Mouse (Mus musculus) midbrain, postnatal 0 days (tissue): ENCODE measurements around the gene Col4a2. TPM values are rescaled to one million over a fixed set of nuclear protein-coding genes. Genes with fewer than 3 reads are reported as not detected.

ENCODE experiments used
- ATAC-seq: fragments of 200-750 bp; cut with Nextera tagmentation; 2 replicates; pipeline ENCODE4 v1.8.0; 2017; ENCODE audit warnings: moderate number of reproducible peaks, mild to moderate bottlenecking, moderate TSS enrichment, moderate library complexity; ENCODE audit not compliant: low FRiP score
- DNase-seq: peaks from one replicate; pipeline ENCODE4 v3.0.0-alpha.2; 2015; ENCODE audit warnings: low spot score
- H3K27ac ChIP-seq: fragments of 300-500 bp; sonication (generic); 2 replicates; pipeline ENCODE4 v1.5.1; 2014; ENCODE audit warnings: low read depth, mild to moderate bottlenecking, low read length, mixed read lengths
- H3K27me3 ChIP-seq: fragments of 300-500 bp; sonication (generic); 2 replicates; pipeline ENCODE4 v1.6.1; 2014; ENCODE audit warnings: low read length, control low read depth, mixed read lengths; ENCODE audit not compliant: insufficient read depth
- H3K36me3 ChIP-seq: fragments of 300-500 bp; sonication (generic); 2 replicates; pipeline ENCODE4 v1.6.1; 2014; ENCODE audit warnings: low read length, control low read depth, mixed read lengths; ENCODE audit not compliant: insufficient read depth
- H3K4me1 ChIP-seq: fragments of 300-500 bp; sonication (generic); 2 replicates; pipeline ENCODE4 v1.6.1; 2014; ENCODE audit warnings: mild to moderate bottlenecking, control low read depth, antibody characterized with exemption, low read length, mixed read lengths; ENCODE audit not compliant: insufficient read depth
- H3K4me2 ChIP-seq: fragments of 300-500 bp; sonication (generic); 2 replicates; pipeline ENCODE4 v1.6.1; 2014; ENCODE audit warnings: low read depth, mild to moderate bottlenecking, low read length, mixed read lengths; ENCODE audit not compliant: poor library complexity, severe bottlenecking
- H3K4me3 ChIP-seq: fragments of 300-500 bp; sonication (generic); 2 replicates; pipeline ENCODE4 v1.5.1; 2014; ENCODE audit warnings: low read depth, mild to moderate bottlenecking, low read length, moderate library complexity
- H3K9ac ChIP-seq: fragments of 300-500 bp; sonication (generic); replicated peaks from 2 replicates; pipeline ENCODE4 v1.6.1; 2014; ENCODE audit warnings: mild to moderate bottlenecking, low read length, moderate library complexity, mixed read lengths; ENCODE audit not compliant: poor library complexity, severe bottlenecking
- H3K9me3 ChIP-seq: fragments of 300-500 bp; sonication (generic); 2 replicates; pipeline ENCODE4 v1.6.1; 2016; ENCODE audit warnings: low read length, control low read depth
- CTCF ChIP-seq: IDR thresholded peaks from 2 replicates; pipeline ENCODE4 v1.5.1; 2016; ENCODE audit warnings: antibody characterized with exemption, mild to moderate bottlenecking
- WGBS: fragments of 180-500 bp; shearing (Covaris S2); extraction: QIAGEN DNeasy Blood & Tissue Kit; methylation state at CpG from one replicate; pipeline ENCODE4 v1.1.7; 2014; 5-methylcytosine and 5-hydroxymethylcytosine counted together
- polyA plus RNA-seq: library from polyadenylated mRNA; unstranded; fragments of >200 nt; fragmentation: Nextera tagmentation; extraction: Ambion mirVana; gene quantifications from 2 replicates; pipeline ENCODE4 v1.2.1, GENCODE M21; 2015
- total RNA-seq: library from RNA; depleted of rRNA; stranded (reverse); fragments of >200 nt; gene quantifications from 2 replicates; pipeline ENCODE4 v1.2.3, GENCODE M21; 2014

The Col4a2 gene
- total and polyA plus RNA-seq, 2 experiments from 2014 or later, result 31.3 to 92.5 TPM

DNA sequence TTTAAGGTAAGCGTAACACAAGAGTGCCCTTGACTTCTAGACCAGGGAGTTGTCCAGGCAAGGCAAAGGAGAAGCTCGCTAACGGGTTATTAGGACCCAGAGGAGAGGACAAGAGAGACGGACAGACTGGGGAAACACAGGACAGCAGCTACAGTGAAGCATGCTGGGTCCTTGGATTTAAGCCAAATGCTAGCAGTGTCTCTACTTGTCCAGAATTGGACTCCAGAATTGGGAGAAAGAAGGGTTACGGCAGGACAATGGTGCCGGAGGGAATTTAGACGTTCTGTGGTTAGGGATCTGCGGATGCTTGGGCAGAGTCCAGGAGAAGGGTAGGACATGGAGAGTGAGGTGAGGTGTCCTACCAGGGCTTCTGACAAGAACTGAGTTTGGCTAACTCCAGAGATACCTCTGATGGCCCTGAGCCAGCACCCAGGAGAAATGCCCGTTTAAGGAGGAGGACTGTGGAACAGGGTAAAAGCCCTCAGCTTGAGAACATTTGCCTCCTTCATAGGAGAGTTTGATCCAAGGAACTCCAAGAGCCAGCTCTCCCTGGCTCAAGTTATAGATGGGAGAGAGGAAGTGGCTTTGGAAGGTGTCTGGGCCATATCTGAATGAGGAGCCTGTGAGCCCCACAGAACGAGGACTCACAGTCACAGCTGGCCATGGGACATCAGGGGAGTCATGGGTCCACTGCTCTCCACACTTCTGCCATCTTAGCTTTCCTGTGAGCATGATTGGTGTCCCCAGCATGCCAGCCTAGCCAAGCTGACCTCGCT is 76.9 kb downstream of the Col4a2 start:
- no peaks in the 10 kb centered on the region for H3K36me3 ChIP-seq
- DNase-seq (no peak), ATAC-seq (no peak)
- no peak overlapping the region for H3K27ac ChIP-seq
- TF ChIP-seq CTCF, result no peak
- no peak overlapping the region for H3K4me3 ChIP-seq
- H3K4me1 ChIP-seq, result no peaks in the 10 kb centered on the region; the same call in 1 of the 2 replicates
- no peak overlapping the region for H3K9ac ChIP-seq
- no peak overlapping the region for H3K4me2 ChIP-seq
- H3K27me3 ChIP-seq, result no peaks in the 10 kb centered on the region
- H3K9me3 ChIP-seq, result no peaks in the 10 kb centered on the region
- WGBS, result 82% methylated on average over 11 of the region's 11 CpGs

DNA sequence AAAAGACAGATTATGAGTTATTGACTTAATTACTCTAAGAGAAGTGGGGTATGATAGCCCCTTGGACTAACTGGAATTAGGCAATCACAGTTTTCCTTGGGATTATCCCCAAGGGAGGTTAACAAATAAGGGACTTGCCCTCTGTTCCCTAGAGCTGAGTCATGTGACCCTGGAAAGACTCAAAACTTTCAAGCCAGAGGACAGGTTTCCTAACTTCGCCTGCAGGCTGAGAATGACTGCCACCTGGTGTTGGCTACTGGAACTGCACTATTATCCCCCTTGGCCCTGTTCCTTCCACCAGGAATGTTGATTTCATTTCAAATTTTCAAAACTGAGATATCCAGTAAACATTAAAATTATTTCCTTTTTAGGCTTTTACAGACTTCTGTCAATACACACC is 80.1 kb downstream of the Col4a2 start:
- no peaks in the 10 kb centered on the region for H3K27me3 ChIP-seq
- TF ChIP-seq CTCF, result peak; percentile 95
- no peaks in the 10 kb centered on the region for H3K9me3 ChIP-seq
- ATAC-seq, result no peak
- no peak overlapping the region for H3K9ac ChIP-seq
- no peaks in the 10 kb centered on the region for H3K36me3 ChIP-seq
- no peaks in the 10 kb centered on the region for H3K4me1 ChIP-seq
- no peak overlapping the region for H3K4me3 ChIP-seq
- DNase-seq, result peak; percentile 69
- H3K27ac ChIP-seq, result no peak overlapping the region
- H3K4me2 ChIP-seq, result no peak overlapping the region
- WGBS, result 0% methylated on average over 1 of the region's 1 CpGs

- TF ChIP-seq CTCF, result no peak
- WGBS, result 41% methylated on average over 7 of the region's 7 CpGs
Observed at GRCm38 (mm10) chr8:11393161-11393560, 80.6 kb downstream of the Col4a2 start.

GRCm38 (mm10) chr8:11393607-11394006 is 81.0 kb downstream of the Col4a2 start:
- no peaks in the 10 kb centered on the region for H3K27me3 ChIP-seq
- ATAC-seq (0 out of 2 replicates have a peak, but pooled peaks have one; percentile 31), DNase-seq (no peak)
- TF ChIP-seq CTCF, result no peak
- H3K9me3 ChIP-seq, result no peaks in the 10 kb centered on the region
- no peak overlapping the region for H3K27ac ChIP-seq
- no peak overlapping the region for H3K4me2 ChIP-seq
- H3K36me3 ChIP-seq, result no peaks in the 10 kb centered on the region
- no peaks in the 10 kb centered on the region for H3K4me1 ChIP-seq
- H3K4me3 ChIP-seq, result no peak overlapping the region
- H3K9ac ChIP-seq, result no peak overlapping the region
- 41% methylated on average over 8 of the region's 8 CpGs for WGBS

More at GRCm38 (mm10) chr8:11393161-11393560, 80.6 kb downstream of the Col4a2 start:
- H3K36me3 ChIP-seq, result no peaks in the 10 kb centered on the region
- no peaks in the 10 kb centered on the region for H3K27me3 ChIP-seq
- H3K4me2 ChIP-seq, result no peak overlapping the region
- peak; percentile 31; the same call in 1 of the 2 replicates for ATAC-seq
- H3K9me3 ChIP-seq, result no peaks in the 10 kb centered on the region
- no peak for DNase-seq
- H3K27ac ChIP-seq, result no peak overlapping the region
- no peaks in the 10 kb centered on the region for H3K4me1 ChIP-seq
- H3K9ac ChIP-seq, result no peak overlapping the region
- no peak overlapping the region for H3K4me3 ChIP-seq

- Histone ChIP-seq H3K9me3 (no peaks in the 10 kb centered on the region), H3K9ac (no peak overlapping the region), H3K4me2 (no peak overlapping the region), H3K36me3 (no peaks in the 10 kb centered on the region), H3K27me3 (no peaks in the 10 kb centered on the region), H3K27ac (no peak overlapping the region), H3K4me3 (no peak overlapping the region), H3K4me1 (no peaks in the 10 kb centered on the region)
- no peak for TF ChIP-seq CTCF
- DNase-seq, result no peak
- ATAC-seq, result no peak
- WGBS, result 47% methylated on average over 9 of the region's 9 CpGs
Observed at GRCm38 (mm10) chr8:11394773-11395172, 82.2 kb downstream of the Col4a2 start.

GRCm38 (mm10) chr8:11395601-11396000 is 83.0 kb downstream of the Col4a2 start:
- DNase-seq (no peak), ATAC-seq (no peak)
- Histone ChIP-seq H3K27ac (no peak overlapping the region), H3K4me1 (no peaks in the 10 kb centered on the region), H3K9ac (no peak overlapping the region), H3K27me3 (no peaks in the 10 kb centered on the region), H3K4me3 (no peak overlapping the region), H3K4me2 (no peak overlapping the region), H3K9me3 (no peaks in the 10 kb centered on the region), H3K36me3 (no peaks in the 10 kb centered on the region)
- WGBS, result 73% methylated on average over 10 of the region's 10 CpGs
- TF ChIP-seq CTCF, result no peak
